ENCODE assay signal across 15 mouse cellular contexts in the genomic region with DNA sequence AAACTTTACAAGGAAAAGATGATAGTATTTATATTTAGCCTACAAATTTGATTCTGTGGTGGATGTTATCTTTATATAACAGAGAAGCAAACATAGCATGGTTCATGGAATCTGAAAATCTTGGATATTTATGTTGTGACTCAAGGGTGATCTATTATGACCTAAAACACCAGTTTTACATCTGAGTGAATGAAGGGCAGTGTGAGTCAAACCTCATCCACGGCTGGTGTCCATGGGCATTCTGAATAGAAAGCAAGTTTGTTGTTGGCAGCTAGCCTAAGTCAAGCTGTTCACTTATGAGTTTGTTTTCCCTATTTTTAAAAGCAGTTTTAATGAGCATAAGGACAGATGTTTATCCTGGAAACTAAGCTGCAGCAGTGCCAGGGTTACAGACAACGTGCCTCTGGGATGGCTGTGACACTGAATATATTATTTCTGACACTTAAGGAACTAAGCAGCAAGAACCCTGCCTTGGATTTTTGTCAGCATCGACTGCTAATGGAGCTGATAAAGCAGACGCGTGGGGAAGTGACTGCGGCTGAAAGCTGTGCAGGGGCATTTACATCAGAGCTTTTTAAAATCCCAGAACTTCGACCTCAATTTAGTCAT.
DNase-seq lines count a peak whose midpoint lies in the region; ATAC-seq and TF ChIP-seq lines count a peak whose summit lies in the region.
"Had no signal": no experiment of that assay in that cellular context is flagged by ENCODE, and none has a peak within 500 bp of the region (broad histone marks: within the 10 kb centered on the region; RNA-seq: fewer than 3 reads in every experiment).

No protein-coding gene starts in this region.

- peak; percentile 68 for ATAC-seq in hindbrain, embryonic 16.5 days
- no peak for ATAC-seq in hindbrain, embryonic 11.5 days (ENCODE audit: low FRiP score)
- ATAC-seq in limb, embryonic 13.5 days (ENCODE audit: low FRiP score, low read depth), result peak; percentile 36; the same call in 1 of the 2 replicates
- peak; percentile 82 for ATAC-seq in forebrain, embryonic 16.5 days
- ATAC-seq: Patski had no signal

- no peak overlapping the region for H3K27ac ChIP-seq in hindbrain, embryonic 16.5 days (ENCODE audit: low read depth, low read length)
- H3K27ac ChIP-seq in hindbrain, embryonic 11.5 days (ENCODE audit: low read depth, low read length), result no peak overlapping the region
- H3K27ac ChIP-seq in limb, embryonic 13.5 days, result no peak overlapping the region
- H3K27ac ChIP-seq in limb, embryonic 10.5 days, result no peak overlapping the region
- H3K27ac ChIP-seq in forebrain, embryonic 16.5 days (ENCODE audit: low read length), result no peak overlapping the region
- H3K27ac ChIP-seq: embryonic facial prominence, embryonic 13.5 days; liver, embryonic 14.5 days; midbrain, embryonic 12.5 days; neural tube, embryonic 12.5 days; stomach, postnatal 0 days had no signal

- H3K27me3 ChIP-seq in hindbrain, embryonic 16.5 days (replicated peaks; ENCODE audit: control insufficient read depth, insufficient read depth, low read length), result no peaks in the 10 kb centered on the region
- no peaks in the 10 kb centered on the region for H3K27me3 ChIP-seq in hindbrain, embryonic 11.5 days (ENCODE audit: control insufficient read depth, insufficient read depth, low read length)
- H3K27me3 ChIP-seq in limb, embryonic 13.5 days, result no peaks in the 10 kb centered on the region; the same call in 1 of the 2 replicates
- no peaks in the 10 kb centered on the region for H3K27me3 ChIP-seq in limb, embryonic 10.5 days (ENCODE audit: low read depth, poor library complexity, severe bottlenecking)
- no peaks in the 10 kb centered on the region for H3K27me3 ChIP-seq in forebrain, embryonic 16.5 days (replicated peaks; ENCODE audit: control insufficient read depth, insufficient read depth, low read length)
- H3K27me3 ChIP-seq: CH12.LX; embryonic facial prominence, embryonic 13.5 days; midbrain, embryonic 12.5 days; neural tube, embryonic 12.5 days had no signal

- no peak for TF ChIP-seq CTCF in brain, embryonic 14.5 days (IDR thresholded peaks at IDR 0.05; ENCODE audit: borderline replicate concordance, extremely low read depth, insufficient read depth, insufficient read length)

- 35% methylated on average over 7 of the region's 7 CpGs for WGBS in hindbrain, embryonic 16.5 days
- WGBS in hindbrain, embryonic 11.5 days, result 71% methylated on average over 7 of the region's 7 CpGs
- WGBS in limb, embryonic 13.5 days, result 54% methylated on average over 7 of the region's 7 CpGs
- 81% methylated on average over 7 of the region's 7 CpGs for WGBS in limb, embryonic 10.5 days
- WGBS in forebrain, embryonic 16.5 days, result 27% methylated on average over 7 of the region's 7 CpGs

- H3K36me3 ChIP-seq in hindbrain, embryonic 16.5 days (ENCODE audit: control insufficient read depth, insufficient read depth, low read length), result no peaks in the 10 kb centered on the region
- H3K36me3 ChIP-seq in hindbrain, embryonic 11.5 days (ENCODE audit: control insufficient read depth, insufficient read depth, low read length), result no peaks in the 10 kb centered on the region
- no peaks in the 10 kb centered on the region for H3K36me3 ChIP-seq in limb, embryonic 13.5 days
- no peaks in the 10 kb centered on the region for H3K36me3 ChIP-seq in limb, embryonic 10.5 days
- no peaks in the 10 kb centered on the region for H3K36me3 ChIP-seq in forebrain, embryonic 16.5 days (ENCODE audit: control insufficient read depth, insufficient read depth)
- H3K36me3 ChIP-seq: embryonic facial prominence, embryonic 13.5 days; midbrain, embryonic 12.5 days; neural tube, embryonic 12.5 days had no signal

- DNase-seq in hindbrain, embryonic 11.5 days (ENCODE audit: low spot score), result no peak
- DNase-seq in limb, embryonic 10.5 days (ENCODE audit: low spot score), result no peak
- peak; percentile 85 for DNase-seq in brain, embryonic 14.5 days (ENCODE audit: low read depth)
- DNase-seq in gastrocnemius, postnatal 14 days, result no peak
- no peak for DNase-seq in right cerebral cortex, adult 18-20 months

- H3K4me1 ChIP-seq in hindbrain, embryonic 16.5 days (ENCODE audit: control insufficient read depth, insufficient read depth, low read depth, low read length), result peaks cover 6% of the 10 kb centered on the region
- H3K4me1 ChIP-seq in hindbrain, embryonic 11.5 days (replicated peaks; ENCODE audit: control insufficient read depth, insufficient read depth, low read length), result no peaks in the 10 kb centered on the region
- no peaks in the 10 kb centered on the region for H3K4me1 ChIP-seq in limb, embryonic 13.5 days
- H3K4me1 ChIP-seq in limb, embryonic 10.5 days, result no peaks in the 10 kb centered on the region
- peaks cover 8% of the 10 kb centered on the region for H3K4me1 ChIP-seq in forebrain, embryonic 16.5 days (replicated peaks; ENCODE audit: control insufficient read depth, insufficient read depth, low read length)
- H3K4me1 ChIP-seq: embryonic facial prominence, embryonic 13.5 days; midbrain, embryonic 12.5 days; neural tube, embryonic 12.5 days had no signal

- no peak overlapping the region for H3K4me3 ChIP-seq in hindbrain, embryonic 16.5 days (ENCODE audit: low read length)
- H3K4me3 ChIP-seq in hindbrain, embryonic 11.5 days (ENCODE audit: low read depth, low read length), result no peak overlapping the region
- no peak overlapping the region for H3K4me3 ChIP-seq in limb, embryonic 13.5 days
- H3K4me3 ChIP-seq in limb, embryonic 10.5 days, result no peak overlapping the region
- no peak overlapping the region for H3K4me3 ChIP-seq in forebrain, embryonic 16.5 days (replicated peaks; ENCODE audit: low read length)
- H3K4me3 ChIP-seq: embryonic facial prominence, embryonic 13.5 days; midbrain, embryonic 12.5 days; neural tube, embryonic 12.5 days had no signal

- no peaks in the 10 kb centered on the region for H3K9me3 ChIP-seq in hindbrain, embryonic 16.5 days (ENCODE audit: control insufficient read depth, low read length)
- no peaks in the 10 kb centered on the region for H3K9me3 ChIP-seq in hindbrain, embryonic 11.5 days (ENCODE audit: control insufficient read depth, low read length)
- H3K9me3 ChIP-seq in limb, embryonic 13.5 days, result no peaks in the 10 kb centered on the region
- no peaks in the 10 kb centered on the region for H3K9me3 ChIP-seq in limb, embryonic 10.5 days (replicated peaks)
- no peaks in the 10 kb centered on the region for H3K9me3 ChIP-seq in forebrain, embryonic 16.5 days (ENCODE audit: control insufficient read depth, low read length)
- H3K9me3 ChIP-seq: embryonic facial prominence, embryonic 13.5 days; midbrain, embryonic 12.5 days; neural tube, embryonic 12.5 days had no signal

- TF ChIP-seq POLR2A in brain, embryonic 14.5 days (IDR thresholded peaks at IDR 0.05; ENCODE audit: borderline replicate concordance, extremely low read depth, insufficient read depth, insufficient read length, poor library complexity, severe bottlenecking), result no peak

- intact Hi-C loops in gastrocnemius, postnatal 14 days (cut with DNase I; ENCODE audit: low total_unique reads), result no loop called here

- H3K9ac ChIP-seq in hindbrain, embryonic 16.5 days (ENCODE audit: low read depth, low read length), result no peak overlapping the region
- H3K9ac ChIP-seq in hindbrain, embryonic 11.5 days (ENCODE audit: low read depth, low read length), result no peak overlapping the region
- H3K9ac ChIP-seq in limb, embryonic 13.5 days, result no peak overlapping the region
- H3K9ac ChIP-seq in forebrain, embryonic 16.5 days (replicated peaks; ENCODE audit: low read depth, low read length), result no peak overlapping the region
- H3K9ac ChIP-seq: embryonic facial prominence, embryonic 13.5 days; liver, embryonic 14.5 days; midbrain, embryonic 12.5 days; neural tube, embryonic 12.5 days had no signal

- H3K4me2 ChIP-seq in hindbrain, embryonic 16.5 days (ENCODE audit: low read length), result 0 out of 2 replicates have a peak overlapping the region, but pooled peaks have one; percentile 6
- H3K4me2 ChIP-seq in hindbrain, embryonic 11.5 days (replicated peaks; ENCODE audit: low read depth, low read length), result no peak overlapping the region
- no peak overlapping the region for H3K4me2 ChIP-seq in limb, embryonic 13.5 days (replicated peaks)
- H3K4me2 ChIP-seq in forebrain, embryonic 16.5 days (ENCODE audit: low read length), result no peak overlapping the region
- H3K4me2 ChIP-seq: embryonic facial prominence, embryonic 13.5 days; midbrain, embryonic 12.5 days; neural tube, embryonic 12.5 days had no signal
